Mouse (Mus musculus): Measurements from ENCODE around the gene Olfr1211.

- TF ChIP-seq CTCF (IDR thresholded peaks at IDR 0.05; ENCODE audit: control insufficient read depth, insufficient read depth, insufficient read length): no peak
- no peak for TF ChIP-seq MYOG (IDR thresholded peaks at IDR 0.05; ENCODE audit: control insufficient read depth, extremely low read depth, insufficient read length)
These were observed at the start of gene Olfr1211 for GRCm38 (mm10) chr2:88938011-88938410.

Measured in C2C12 (cell line).